Mouse (Mus musculus): ENCODE results near the gene Gm49339. TPM values are rescaled to one million over a fixed set of nuclear protein-coding genes. Genes with fewer than 3 reads are reported as not detected.
"Not testable (repeated sequence)": the region's sequence is repeated elsewhere in the genome, so short reads cannot be mapped to it uniquely, and the experiment has no call there.

Gene Gm49339
- 2.5 TPM in 1 of 2 replicates, not detected in the other for polyA plus RNA-seq (2014; fragmentation: Nextera tagmentation; extraction: Ambion mirVana)

DNA sequence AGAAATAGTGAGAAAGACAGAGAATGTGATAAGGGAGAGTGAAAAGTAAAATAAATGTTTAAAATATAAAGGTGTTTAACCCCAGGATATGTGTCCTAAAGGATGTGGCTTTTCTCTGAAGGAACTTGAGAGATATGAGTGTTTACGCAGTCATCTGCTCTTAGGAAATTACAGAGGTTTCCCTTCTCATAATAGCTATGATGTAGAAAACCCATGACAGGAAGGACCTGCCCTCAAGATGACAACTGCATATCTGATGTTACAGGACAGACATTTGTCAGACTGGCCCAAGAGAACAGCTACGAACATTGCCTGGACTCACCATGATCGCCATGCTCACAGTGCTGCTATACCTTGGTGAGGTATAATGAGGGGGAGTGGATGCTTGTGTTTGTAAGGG, at the start of gene Gm49339, which contains the start of gene Lilr4b:
Gene Gm49339 (plus strand): TSS at position 216 of the 400 bp plus-strand sequence.
Gene Lilr4b (plus strand): TSS at position 236 of the 400 bp plus-strand sequence.
- not testable (repeated sequence) for H3K4me2 ChIP-seq; H3K9me3 ChIP-seq (ENCODE audit: control insufficient read depth, low read length); H3K27me3 ChIP-seq (replicated peaks; ENCODE audit: control insufficient read depth, insufficient read depth, low read length); H3K9ac ChIP-seq (ENCODE audit: low read depth, low read length); DNase-seq (ENCODE audit: low spot score); H3K4me3 ChIP-seq (ENCODE audit: low read depth, low read length); ATAC-seq (replicated peaks; ENCODE audit: low FRiP score); H3K4me1 ChIP-seq (replicated peaks; ENCODE audit: control insufficient read depth, insufficient read depth, low read length); H3K27ac ChIP-seq (ENCODE audit: low read depth, low read length); H3K36me3 ChIP-seq (ENCODE audit: control insufficient read depth, insufficient read depth, low read length)
- WGBS: 56% methylated on average over 1 of the region's 3 CpGs

DNA sequence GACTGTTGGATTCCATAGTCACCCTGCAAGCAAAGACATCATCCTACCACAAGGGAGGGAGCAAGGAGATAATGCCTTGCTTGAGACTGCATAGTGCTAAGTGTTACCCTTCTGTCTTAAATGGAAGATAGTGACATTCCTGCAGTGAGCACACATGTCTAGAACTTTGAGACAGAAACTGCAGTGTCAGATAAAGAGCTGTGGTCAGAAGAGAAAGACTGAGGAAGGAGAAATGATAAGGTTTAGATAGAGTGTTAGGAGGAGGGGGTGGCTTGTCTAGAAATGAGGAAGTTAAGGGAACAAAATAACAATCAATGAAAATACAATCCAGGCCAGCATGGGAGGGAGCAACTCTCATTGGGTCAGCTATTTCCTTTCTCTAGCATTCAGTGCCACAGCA, 47.5 kb upstream of the Gm49339 start:
- Histone ChIP-seq H3K4me2 (no peak overlapping the region), H3K4me1 (replicated peaks; ENCODE audit: control insufficient read depth, insufficient read depth, low read length) (no peaks in the 10 kb centered on the region), H3K4me3 (ENCODE audit: low read depth, low read length) (no peak overlapping the region), H3K27ac (ENCODE audit: low read depth, low read length) (no peak overlapping the region), H3K9ac (ENCODE audit: low read depth, low read length) (no peak overlapping the region), H3K27me3 (replicated peaks; ENCODE audit: control insufficient read depth, insufficient read depth, low read length) (no peaks in the 10 kb centered on the region), H3K9me3 (ENCODE audit: control insufficient read depth, low read length) (no peaks in the 10 kb centered on the region), H3K36me3 (ENCODE audit: control insufficient read depth, insufficient read depth, low read length) (no peaks in the 10 kb centered on the region)
- ATAC-seq (replicated peaks; ENCODE audit: low FRiP score) (peak; percentile 83), DNase-seq (ENCODE audit: low spot score) (no peak)

- no peak overlapping the region for H3K4me2 ChIP-seq
- H3K4me3 ChIP-seq (ENCODE audit: low read depth, low read length): no peak overlapping the region
- no peak overlapping the region for H3K27ac ChIP-seq (ENCODE audit: low read depth, low read length)
- H3K27me3 ChIP-seq (replicated peaks; ENCODE audit: control insufficient read depth, insufficient read depth, low read length): no peaks in the 10 kb centered on the region
- no peaks in the 10 kb centered on the region for H3K9me3 ChIP-seq (ENCODE audit: control insufficient read depth, low read length)
- ATAC-seq (replicated peaks; ENCODE audit: low FRiP score): no peak
- H3K4me1 ChIP-seq (replicated peaks; ENCODE audit: control insufficient read depth, insufficient read depth, low read length): no peaks in the 10 kb centered on the region
- H3K36me3 ChIP-seq (ENCODE audit: control insufficient read depth, insufficient read depth, low read length): no peaks in the 10 kb centered on the region
- WGBS: 73% methylated on average over 3 of the region's 3 CpGs
- H3K9ac ChIP-seq (ENCODE audit: low read depth, low read length): no peak overlapping the region
- DNase-seq (ENCODE audit: low spot score): no peak
These were observed 44.7 kb upstream of the Gm49339 start for GRCm38 (mm10) chr10:51435684-51436083.

- Histone ChIP-seq H3K4me3 (ENCODE audit: low read depth, low read length) (no peak overlapping the region), H3K27ac (ENCODE audit: low read depth, low read length) (no peak overlapping the region), H3K4me1 (replicated peaks; ENCODE audit: control insufficient read depth, insufficient read depth, low read length) (no peaks in the 10 kb centered on the region), H3K36me3 (ENCODE audit: control insufficient read depth, insufficient read depth, low read length) (no peaks in the 10 kb centered on the region), H3K27me3 (replicated peaks; ENCODE audit: control insufficient read depth, insufficient read depth, low read length) (no peaks in the 10 kb centered on the region), H3K9me3 (ENCODE audit: control insufficient read depth, low read length) (no peaks in the 10 kb centered on the region), H3K4me2 (no peak overlapping the region), H3K9ac (ENCODE audit: low read depth, low read length) (no peak overlapping the region)
- ATAC-seq (replicated peaks; ENCODE audit: low FRiP score) (no peak), DNase-seq (ENCODE audit: low spot score) (no peak)
- WGBS: 74% methylated on average over 4 of the region's 4 CpGs
These were observed 28.8 kb upstream of the Gm49339 start for GRCm38 (mm10) chr10:51451610-51452009.

DNA sequence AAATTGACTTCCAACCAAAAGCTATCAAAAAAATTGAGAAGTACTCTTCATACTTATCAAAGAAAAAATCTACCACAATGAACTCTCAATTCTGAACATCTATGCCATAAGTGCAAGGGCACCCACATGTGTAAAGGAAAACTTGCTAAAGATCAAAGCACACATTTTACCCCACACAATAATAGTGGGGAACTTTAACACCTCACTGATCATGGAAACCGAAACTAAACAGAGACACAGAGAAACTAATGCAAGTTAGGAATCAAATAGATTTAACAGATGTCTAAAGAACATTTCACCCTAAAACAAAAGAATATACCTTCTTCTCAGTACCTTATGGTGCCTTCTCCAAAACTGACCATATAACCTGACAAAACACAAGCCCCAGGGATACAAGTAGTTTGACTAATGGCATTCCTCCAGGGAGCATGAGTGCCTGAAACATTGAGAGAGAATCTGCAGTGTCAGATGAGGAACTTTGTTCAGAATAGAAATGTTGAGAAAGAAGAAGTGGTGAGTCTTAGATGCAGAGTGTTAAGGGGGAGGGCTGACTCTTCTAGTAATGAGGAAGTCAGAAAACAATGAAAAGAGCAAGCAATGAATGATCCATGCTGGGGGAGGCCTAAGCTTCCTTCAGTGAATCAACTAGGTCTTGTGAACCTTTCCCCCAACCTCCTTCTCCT, 26.7 kb upstream of the Gm49339 start:
- ATAC-seq (replicated peaks; ENCODE audit: low FRiP score): no peak
- H3K9me3 ChIP-seq (ENCODE audit: control insufficient read depth, low read length): no peaks in the 10 kb centered on the region
- DNase-seq (ENCODE audit: low spot score): no peak
- H3K36me3 ChIP-seq (ENCODE audit: control insufficient read depth, insufficient read depth, low read length): no peaks in the 10 kb centered on the region
- no peak overlapping the region for H3K4me2 ChIP-seq
- no peaks in the 10 kb centered on the region for H3K4me1 ChIP-seq (replicated peaks; ENCODE audit: control insufficient read depth, insufficient read depth, low read length)
- no peak overlapping the region for H3K27ac ChIP-seq (ENCODE audit: low read depth, low read length)
- H3K9ac ChIP-seq (ENCODE audit: low read depth, low read length): no peak overlapping the region
- 41% methylated on average over 1 of the region's 1 CpGs for WGBS
- no peaks in the 10 kb centered on the region for H3K27me3 ChIP-seq (replicated peaks; ENCODE audit: control insufficient read depth, insufficient read depth, low read length)
- H3K4me3 ChIP-seq (ENCODE audit: low read depth, low read length): no peak overlapping the region

DNA sequence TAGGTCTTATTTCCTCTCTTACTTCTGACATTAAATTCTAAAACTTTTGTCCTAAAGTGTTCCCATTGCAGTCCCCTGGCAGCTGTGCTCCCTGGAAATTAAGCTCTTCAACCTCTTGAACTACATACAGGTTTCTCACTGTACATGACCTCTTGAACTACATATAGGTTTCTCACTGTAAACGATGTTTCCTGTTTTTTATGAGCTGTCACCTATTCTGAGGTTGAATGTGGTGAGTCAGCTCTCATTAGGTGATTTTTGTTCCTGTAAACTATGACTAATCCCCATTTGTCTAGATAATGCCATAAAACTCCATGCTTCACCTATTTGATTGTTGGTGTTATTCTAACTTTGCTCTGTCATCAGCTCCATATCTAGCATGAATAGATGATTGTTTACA, 26.0 kb upstream of the Gm49339 start:
- Histone ChIP-seq H3K9ac (ENCODE audit: low read depth, low read length) (no peak overlapping the region), H3K9me3 (ENCODE audit: control insufficient read depth, low read length) (no peaks in the 10 kb centered on the region), H3K4me1 (replicated peaks; ENCODE audit: control insufficient read depth, insufficient read depth, low read length) (no peaks in the 10 kb centered on the region), H3K27me3 (replicated peaks; ENCODE audit: control insufficient read depth, insufficient read depth, low read length) (no peaks in the 10 kb centered on the region), H3K4me3 (ENCODE audit: low read depth, low read length) (no peak overlapping the region), H3K36me3 (ENCODE audit: control insufficient read depth, insufficient read depth, low read length) (no peaks in the 10 kb centered on the region), H3K4me2 (no peak overlapping the region), H3K27ac (ENCODE audit: low read depth, low read length) (no peak overlapping the region)
- DNase-seq (ENCODE audit: low spot score): no peak
- 37% methylated on average over 1 of the region's 1 CpGs for WGBS
- no peak for ATAC-seq (replicated peaks; ENCODE audit: low FRiP score)

DNA sequence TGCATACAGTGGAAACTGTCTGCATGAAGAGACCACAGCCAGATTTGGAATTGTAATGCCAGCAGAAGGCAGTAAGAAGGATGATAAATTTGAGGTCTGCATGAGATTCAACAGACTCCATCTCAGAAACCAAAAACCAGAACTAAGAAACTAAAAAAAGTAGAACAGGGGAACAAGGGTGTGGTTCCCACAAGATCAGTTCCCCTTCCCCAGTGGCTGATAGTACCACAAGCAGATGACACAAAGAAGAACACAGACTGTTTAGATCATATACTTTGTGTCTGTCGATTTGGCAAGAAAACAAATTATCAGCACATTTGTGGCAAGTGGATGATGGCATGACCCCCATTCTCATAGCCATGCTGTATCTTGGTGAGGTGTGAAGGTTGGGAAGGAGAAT, 24.6 kb upstream of the Gm49339 start:
- Histone ChIP-seq H3K27me3 (replicated peaks; ENCODE audit: control insufficient read depth, insufficient read depth, low read length) (no peaks in the 10 kb centered on the region), H3K4me2 (no peak overlapping the region), H3K9ac (ENCODE audit: low read depth, low read length) (no peak overlapping the region), H3K27ac (ENCODE audit: low read depth, low read length) (no peak overlapping the region), H3K9me3 (ENCODE audit: control insufficient read depth, low read length) (no peaks in the 10 kb centered on the region), H3K36me3 (ENCODE audit: control insufficient read depth, insufficient read depth, low read length) (no peaks in the 10 kb centered on the region), H3K4me3 (ENCODE audit: low read depth, low read length) (no peak overlapping the region), H3K4me1 (replicated peaks; ENCODE audit: control insufficient read depth, insufficient read depth, low read length) (no peaks in the 10 kb centered on the region)
- 50% methylated on average over 1 of the region's 1 CpGs for WGBS
- ATAC-seq (replicated peaks; ENCODE audit: low FRiP score) (no peak), DNase-seq (ENCODE audit: low spot score) (no peak)

DNA sequence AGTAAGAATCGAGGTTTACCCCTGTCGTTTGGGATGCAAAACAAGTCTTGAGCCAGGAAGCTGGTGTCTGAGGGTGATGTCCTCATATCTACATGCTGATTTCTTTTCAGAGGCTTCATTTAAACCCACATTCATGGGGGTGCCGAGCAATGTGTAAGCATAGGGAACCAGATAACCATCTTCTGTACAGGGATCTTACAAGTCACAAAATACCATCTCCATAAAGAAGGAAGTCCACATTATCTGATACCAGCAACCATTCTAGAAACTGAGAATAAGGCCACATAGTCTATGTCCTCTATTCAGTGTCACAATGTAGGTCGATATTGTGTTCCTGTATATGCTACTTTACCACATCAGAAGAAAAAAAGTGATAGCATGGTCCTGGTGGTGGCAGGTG, 24.0 kb upstream of the Gm49339 start:
- Histone ChIP-seq H3K9me3 (ENCODE audit: control insufficient read depth, low read length) (no peaks in the 10 kb centered on the region), H3K9ac (ENCODE audit: low read depth, low read length) (no peak overlapping the region), H3K4me2 (no peak overlapping the region), H3K36me3 (ENCODE audit: control insufficient read depth, insufficient read depth, low read length) (no peaks in the 10 kb centered on the region), H3K27ac (ENCODE audit: low read depth, low read length) (no peak overlapping the region), H3K4me3 (ENCODE audit: low read depth, low read length) (no peak overlapping the region), H3K27me3 (replicated peaks; ENCODE audit: control insufficient read depth, insufficient read depth, low read length) (no peaks in the 10 kb centered on the region), H3K4me1 (replicated peaks; ENCODE audit: control insufficient read depth, insufficient read depth, low read length) (no peaks in the 10 kb centered on the region)
- 45% methylated on average over 4 of the region's 4 CpGs for WGBS
- DNase-seq (ENCODE audit: low spot score) (no peak), ATAC-seq (replicated peaks; ENCODE audit: low FRiP score) (no peak)

DNA sequence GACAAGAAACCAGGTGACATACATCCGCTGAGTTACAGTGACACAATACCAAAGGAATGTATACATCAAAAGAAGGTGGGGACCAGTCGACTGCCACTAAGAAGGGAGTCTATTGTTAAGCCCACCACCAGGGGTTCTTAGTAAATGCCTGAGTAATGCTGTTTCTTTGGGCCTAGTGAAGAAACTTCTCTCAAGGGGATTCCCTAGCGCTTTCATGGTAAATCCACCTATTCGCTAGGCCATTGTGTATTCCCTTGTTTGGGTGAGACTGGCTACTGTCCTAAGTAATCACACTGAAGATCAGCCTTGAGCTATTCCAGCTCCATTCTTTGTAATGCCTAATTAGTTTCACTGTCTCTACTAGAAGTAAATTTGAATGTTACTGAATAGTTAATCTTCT, 16.6 kb upstream of the Gm49339 start:
- WGBS: 73% methylated on average over 4 of the region's 4 CpGs

More for the DNA sequence above, 16.6 kb upstream of the Gm49339 start:
- not testable (repeated sequence) for ATAC-seq (replicated peaks; ENCODE audit: low FRiP score); H3K36me3 ChIP-seq (ENCODE audit: control insufficient read depth, insufficient read depth, low read length); H3K9ac ChIP-seq (ENCODE audit: low read depth, low read length); H3K27me3 ChIP-seq (replicated peaks; ENCODE audit: control insufficient read depth, insufficient read depth, low read length); H3K4me2 ChIP-seq; H3K4me3 ChIP-seq (ENCODE audit: low read depth, low read length); DNase-seq (ENCODE audit: low spot score); H3K4me1 ChIP-seq (replicated peaks; ENCODE audit: control insufficient read depth, insufficient read depth, low read length); H3K27ac ChIP-seq (ENCODE audit: low read depth, low read length); H3K9me3 ChIP-seq (ENCODE audit: control insufficient read depth, low read length)

All from liver, embryonic 11.5 days (tissue).